Mouse (Mus musculus) forelimb bud, embryonic 11.5 days (tissue): Measurements from ENCODE around the gene Esp22.
"Not testable (repeated sequence)": the region's sequence is repeated elsewhere in the genome, so short reads cannot be mapped to it uniquely, and the experiment has no call there.

Experiments
- DNase-seq: peaks from one replicate; pipeline ENCODE4 v3.0.0-alpha.2; 2012; ENCODE audit warnings: low read depth, low spot score

Esp22 gene

DNA sequence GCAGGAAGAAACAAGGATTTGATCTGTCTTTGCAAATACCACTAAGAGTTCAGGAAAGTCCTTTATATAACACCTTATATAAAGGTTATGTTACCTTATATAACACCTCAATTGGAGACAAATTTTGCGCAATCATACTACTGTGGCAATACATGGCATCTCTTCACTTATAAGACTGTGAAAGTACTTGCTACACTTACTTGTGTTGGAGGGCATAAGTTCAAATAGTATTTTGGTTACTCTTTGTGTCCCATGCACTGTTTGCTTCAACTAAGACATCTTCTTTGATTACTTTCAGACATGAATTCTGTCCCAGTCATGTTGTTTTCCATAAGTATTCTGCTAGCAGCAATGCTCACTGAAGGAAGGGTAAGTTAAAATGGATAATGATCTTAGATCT, at the start of gene Esp22:
Gene Esp22 (plus strand): TSS at position 301 of the 400 bp plus-strand sequence.
- DNase-seq, result no peak

DNA sequence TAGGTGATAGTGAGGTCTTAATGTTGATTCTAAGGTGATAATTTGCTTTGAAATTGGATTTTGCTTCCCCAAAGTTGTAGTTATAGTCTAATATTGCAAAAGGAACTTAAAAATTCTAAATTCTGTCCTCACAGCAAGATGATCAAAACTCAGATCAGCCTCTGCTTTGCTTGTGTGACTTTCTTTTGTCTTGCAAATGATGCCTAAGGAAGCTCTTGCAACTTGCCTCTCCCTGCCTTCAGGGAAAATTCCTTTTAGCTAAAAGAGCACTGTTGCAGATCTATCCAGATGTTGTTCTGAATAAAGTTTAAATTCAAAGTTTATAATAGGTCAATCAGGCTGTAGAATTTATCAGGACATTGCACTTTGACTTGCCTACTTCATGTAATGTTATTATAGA, 31.5 kb upstream of the Esp22 start:
- no peak for DNase-seq

DNA sequence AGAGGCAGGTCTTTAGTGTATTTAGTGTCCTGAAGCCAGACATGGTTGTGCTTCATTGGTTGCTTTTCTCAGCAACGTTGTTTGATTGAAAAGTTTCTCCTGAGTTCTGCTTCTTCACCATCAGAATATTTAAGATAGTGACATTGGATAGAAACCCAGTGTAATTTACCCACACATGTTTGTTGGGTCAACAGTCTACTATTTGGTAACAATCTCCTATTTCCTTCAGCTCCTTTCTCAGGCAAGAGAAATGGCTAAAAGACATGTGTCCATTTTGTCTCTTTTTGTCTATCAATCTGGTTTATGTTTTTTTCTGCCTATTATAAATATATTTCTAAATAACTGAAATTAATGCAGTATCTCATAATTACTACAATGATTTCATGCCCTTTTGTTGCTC, 18.2 kb upstream of the Esp22 start, which contains the start of gene Esp23:
Gene Esp23 (minus strand): TSS at position 101 of the 400 bp plus-strand sequence.
- no peak for DNase-seq

DNA sequence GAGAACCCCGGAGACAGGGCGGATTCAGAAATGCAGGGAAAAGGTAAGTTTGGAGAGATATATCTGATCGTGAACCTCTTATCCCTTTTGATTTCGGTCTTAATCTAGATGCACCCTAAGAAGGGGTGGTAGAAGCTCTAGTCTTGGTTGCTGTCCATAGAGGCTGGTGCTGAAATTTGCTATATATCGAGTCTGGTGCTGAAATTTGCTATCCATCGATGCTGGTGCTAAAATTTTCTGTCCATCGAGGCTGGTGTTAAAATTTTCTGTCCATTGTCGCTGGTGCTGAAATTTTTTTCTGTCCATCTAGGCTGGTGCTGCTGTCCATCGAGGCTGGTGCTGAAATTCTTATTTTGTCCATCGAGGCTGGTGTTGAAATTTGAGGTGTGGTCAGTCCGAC, 12.0 kb downstream of the Esp22 start:
- peak; percentile 31 for DNase-seq

DNA sequence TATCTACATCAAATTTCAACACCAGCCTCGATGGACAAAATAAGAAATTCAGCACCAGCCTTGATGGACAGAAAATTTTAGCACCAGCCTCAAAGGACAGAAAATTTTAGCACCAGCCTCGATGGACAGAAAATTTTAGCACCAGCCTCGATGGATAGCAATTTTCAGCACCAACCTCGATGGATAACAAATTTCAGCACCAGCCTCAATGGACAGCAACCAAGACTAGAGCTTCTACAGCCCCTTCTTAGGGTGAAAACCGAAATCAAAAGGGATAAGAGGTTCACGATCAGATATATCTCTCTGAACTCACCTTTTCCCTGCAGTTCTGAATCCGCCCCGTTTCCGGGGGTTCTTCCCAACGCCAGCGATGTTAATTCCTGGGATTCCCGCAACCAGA, 34.0 kb downstream of the Esp22 start:
- DNase-seq, result not testable (repeated sequence)
